Mouse (Mus musculus) ES-Bruce4 (cell line): Measurements from ENCODE around the gene Zrsr1.

Experiments
- CTCF ChIP-seq: IDR thresholded peaks from one replicate; pipeline ENCODE4 v1.8.1; 2011; ENCODE audit warnings: low read depth, low read length
- EP300 ChIP-seq: IDR thresholded peaks from 2 replicates; pipeline ENCODE4 v1.6.1; 2011; ENCODE audit warnings: low read depth, low read length; ENCODE audit not compliant: insufficient read depth
- POLR2A ChIP-seq: IDR thresholded peaks from one replicate; pipeline ENCODE4 v1.8.1; 2011; ENCODE audit warnings: low read length; ENCODE audit not compliant: insufficient read depth

- TF ChIP-seq EP300 (no peak), CTCF (no peak), POLR2A (no peak)
These were observed 1.8 kb downstream of the Zrsr1 start for GRCm38 (mm10) chr11:22973599-22973998.
